9 mouse cellular contexts compared by ENCODE assay signal in genomic region chr3:62215806-62216205, GRCm38 (mm10).
DNase-seq lines count a peak whose midpoint lies in the region; ATAC-seq and TF ChIP-seq lines count a peak whose summit lies in the region.
"Had no signal": no experiment of that assay in that cellular context is flagged by ENCODE, and none has a peak within 500 bp of the region (broad histone marks: within the 10 kb centered on the region; RNA-seq: fewer than 3 reads in every experiment).

No protein-coding gene starts in this region.

- no peak overlapping the region for H3K9ac ChIP-seq in kidney, embryonic 16.5 days (replicated peaks; ENCODE audit: low read length)
- H3K9ac ChIP-seq: lung, embryonic 15.5 days had no signal

- no peak overlapping the region for H3K4me3 ChIP-seq in gastrocnemius, adult 2 months
- no peak overlapping the region for H3K4me3 ChIP-seq in kidney, embryonic 16.5 days (ENCODE audit: low read length)
- H3K4me3 ChIP-seq: lung, embryonic 15.5 days had no signal

- peak; percentile 69; the same call in 1 of the 2 replicates for ATAC-seq in kidney, embryonic 16.5 days (ENCODE audit: low FRiP score, low TSS enrichment)
- ATAC-seq in megakaryocyte, adult 5-6 weeks (ENCODE audit: poor library complexity, severe bottlenecking): no peak

- intact Hi-C loops in gastrocnemius, adult 2 months (cut with DNase I): loop anchor here (5.0 to 10.0 kb wide), 2 partner anchors 129 to 241 kb away; no protein-coding TSS in a partner anchor
- intact Hi-C loops in left cerebral cortex, postnatal 36 days (cut with DNase I): loop anchor here (5.0 kb wide), 1 partner anchor 241 kb away; no protein-coding TSS in a partner anchor

- H3K4me2 ChIP-seq in kidney, embryonic 16.5 days (replicated peaks; ENCODE audit: low read depth, low read length): no peak overlapping the region
- H3K4me2 ChIP-seq: lung, embryonic 15.5 days had no signal

- H3K27ac ChIP-seq in gastrocnemius, adult 2 months: no peak overlapping the region
- H3K27ac ChIP-seq in kidney, embryonic 16.5 days (ENCODE audit: low read length): no peak overlapping the region
- H3K27ac ChIP-seq: lung, embryonic 15.5 days had no signal

- no peaks in the 10 kb centered on the region for H3K27me3 ChIP-seq in kidney, embryonic 16.5 days (ENCODE audit: insufficient read depth, low read length)
- H3K27me3 ChIP-seq: lung, embryonic 15.5 days had no signal

- H3K9me3 ChIP-seq in kidney, embryonic 16.5 days (ENCODE audit: low read length): no peaks in the 10 kb centered on the region
- H3K9me3 ChIP-seq: lung, embryonic 15.5 days had no signal

- TF ChIP-seq CTCF in gastrocnemius, adult 2 months (IDR thresholded peaks at IDR 0.05): peak; percentile 74

- DNase-seq in gastrocnemius, adult 2 months: peak; percentile 27
- no peak for DNase-seq in gastrocnemius, adult 18-20 months (ENCODE audit: low spot score)
- peak; percentile 17 for DNase-seq in 416B (ENCODE audit: low read depth)
- peak; percentile 55 to 64 for DNase-seq in cerebellum, postnatal 10 days
- peak; percentile 26 to 57 for DNase-seq in left cerebral cortex, postnatal 36 days (ENCODE audit: low spot score in 2 of 2)
- DNase-seq in right cerebral cortex, postnatal 36 days (ENCODE audit: low spot score in 2 of 2): peak; percentile 34 to 39

- no peaks in the 10 kb centered on the region for H3K36me3 ChIP-seq in kidney, embryonic 16.5 days (ENCODE audit: insufficient read depth, low read length)
- H3K36me3 ChIP-seq: lung, embryonic 15.5 days had no signal

- H3K4me1 ChIP-seq in kidney, embryonic 16.5 days (ENCODE audit: insufficient read depth, low read length): no peaks in the 10 kb centered on the region
- H3K4me1 ChIP-seq: lung, embryonic 15.5 days had no signal
